Mouse (Mus musculus): ENCODE results near the gene Sgsm2. TPM values are rescaled to one million over a fixed set of nuclear protein-coding genes. Genes with fewer than 3 reads are reported as not detected.

Sgsm2 gene
- polyA plus RNA-seq, 2 experiments, result 1.1 to 2.6 TPM

DNA sequence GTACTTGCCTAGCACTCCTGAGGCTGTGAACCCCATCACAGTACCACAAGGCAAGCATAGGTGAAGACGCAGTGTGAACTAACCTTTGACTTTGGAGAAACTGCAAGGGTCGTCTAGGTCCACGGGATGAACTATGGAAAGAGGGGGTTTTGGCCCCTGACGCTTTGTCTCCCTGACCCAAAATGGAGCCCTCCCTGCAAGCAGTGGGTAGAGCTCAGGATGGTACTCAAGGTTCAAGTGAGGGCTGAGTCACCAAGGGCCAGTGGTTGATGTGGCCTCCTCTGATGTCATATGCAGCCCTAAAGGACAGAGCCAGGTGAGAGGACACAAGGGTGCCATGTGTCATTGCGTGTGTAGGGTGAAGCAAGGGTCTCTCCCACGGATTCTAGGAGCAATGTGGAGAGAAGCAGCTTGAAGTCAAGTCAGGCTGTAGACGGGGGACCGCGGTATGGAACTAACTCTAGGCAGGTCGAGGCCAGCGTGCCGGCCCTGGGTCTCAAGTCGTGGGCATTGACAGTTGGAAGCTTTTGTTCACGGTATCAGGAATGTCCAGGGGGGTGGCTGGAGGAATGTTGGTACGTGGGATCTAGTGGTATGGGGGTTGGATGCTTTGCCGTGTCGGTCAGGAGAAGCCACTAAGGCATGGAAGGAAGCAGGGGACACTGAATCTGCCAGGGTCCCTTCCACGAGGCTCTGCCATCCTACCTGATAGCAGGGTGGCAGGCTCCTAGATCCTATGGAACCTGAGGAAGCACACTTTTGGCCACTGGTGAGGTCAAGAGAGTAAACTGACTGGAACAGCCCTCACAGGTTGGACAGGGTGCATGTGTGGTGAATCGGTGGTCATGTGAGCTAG is 56.8 kb downstream of the Sgsm2 start:
- TF ChIP-seq CTCF (IDR thresholded peaks at IDR 0.05; ENCODE audit: low read depth) (no peak), EP300 (IDR thresholded peaks at IDR 0.05; ENCODE audit: low read depth) (no peak)
- 86% methylated on average over 19 of the region's 19 CpGs for WGBS (ENCODE audit: insufficient replicate concordance)
- Histone ChIP-seq H3K9me3 (ENCODE audit: control insufficient read depth, low read length) (no peaks in the 10 kb centered on the region), H3K36me3 (replicated peaks; ENCODE audit: control insufficient read depth, insufficient read depth, low read depth) (no peaks in the 10 kb centered on the region; the same call in 1 of the 2 replicates), H3K27me3 (ENCODE audit: control insufficient read depth, insufficient read depth, low read length) (no peaks in the 10 kb centered on the region), H3K27ac (no peak overlapping the region), H3K4me2 (ENCODE audit: low read depth) (peak overlapping the region; percentile 99; the same call in 1 of the 2 replicates), H3K4me3 (ENCODE audit: insufficient read depth in 1 of 2, low read depth in 2 of 2, low read length in 2 of 2) (no peak overlapping the region), H3K9ac (replicated peaks) (no peak overlapping the region), H3K4me1 (replicated peaks; ENCODE audit: control insufficient read depth in 2 of 2, insufficient read depth in 2 of 2, low read length in 1 of 2) (peaks cover 15 to 18% of the 10 kb centered on the region in 2 experiments)
- no peak for ATAC-seq (ENCODE audit: insufficient read depth)
- DNase-seq (ENCODE audit: low read depth in 3 of 3, low spot score in 3 of 3), result no peak

DNA sequence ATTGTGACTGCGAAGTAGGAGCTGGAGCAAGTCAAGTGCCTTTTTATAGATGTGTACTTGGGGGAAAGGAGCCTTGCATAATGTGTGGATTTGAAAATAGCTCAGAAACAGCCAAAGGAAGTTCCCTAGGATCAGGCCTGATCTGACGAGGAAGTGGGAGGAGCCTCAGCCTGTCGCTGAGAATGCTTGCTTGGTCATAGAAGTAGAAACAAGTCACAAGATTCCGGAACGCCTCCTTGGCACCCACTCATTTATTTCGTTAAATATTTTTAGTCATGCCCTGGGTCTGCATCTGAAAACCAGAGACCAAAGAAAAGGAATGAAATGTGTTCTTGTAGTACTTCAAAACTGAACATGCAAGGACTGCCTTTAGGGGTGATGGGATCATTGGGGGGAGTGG is 57.9 kb downstream of the Sgsm2 start:
- no peaks in the 10 kb centered on the region for H3K9me3 ChIP-seq (ENCODE audit: control insufficient read depth, low read length)
- peak; percentile 71 to 78 (median 71) for DNase-seq (ENCODE audit: low read depth in 3 of 3, low spot score in 3 of 3)

DNA sequence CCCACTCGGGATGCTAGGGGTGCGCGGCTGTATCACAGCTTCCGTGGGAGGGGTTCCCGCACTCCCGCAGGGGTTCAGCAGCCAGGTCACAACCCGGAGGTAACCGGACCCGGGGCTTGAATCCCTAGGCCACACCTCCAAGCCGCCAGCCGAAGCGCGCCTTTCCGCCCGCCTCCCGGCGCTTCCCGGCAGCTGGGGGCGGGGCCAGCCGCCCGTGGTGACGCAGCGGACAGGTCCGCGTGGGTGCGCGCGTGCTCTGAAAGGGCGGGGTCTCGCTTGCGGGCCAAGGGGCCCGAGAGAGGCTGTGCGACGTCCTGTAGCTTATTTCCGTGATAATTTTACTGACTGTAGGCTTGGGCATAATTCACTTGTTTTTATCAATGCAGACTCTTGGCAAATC is 58.4 kb downstream of the Sgsm2 start:
- Histone ChIP-seq H3K9me3 (ENCODE audit: control insufficient read depth, low read length) (no peaks in the 10 kb centered on the region), H3K27me3 (ENCODE audit: control insufficient read depth, insufficient read depth, low read length) (no peaks in the 10 kb centered on the region), H3K36me3 (replicated peaks; ENCODE audit: control insufficient read depth, insufficient read depth, low read depth) (no peaks in the 10 kb centered on the region; the same call in 1 of the 2 replicates), H3K27ac (peak overlapping the region; percentile 93), H3K9ac (replicated peaks) (peak overlapping the region; percentile 83), H3K4me1 (replicated peaks; ENCODE audit: control insufficient read depth in 2 of 2, insufficient read depth in 2 of 2, low read length in 1 of 2) (peaks cover 24 to 34% of the 10 kb centered on the region in 2 experiments), H3K4me3 (ENCODE audit: insufficient read depth in 1 of 2, low read depth in 2 of 2, low read length in 2 of 2) (peak overlapping the region; percentile 63 to 65), H3K4me2 (ENCODE audit: low read depth) (peak overlapping the region; percentile 99)
- ATAC-seq (ENCODE audit: insufficient read depth) (peak; percentile 80), DNase-seq (ENCODE audit: low read depth in 3 of 3, low spot score in 3 of 3) (peak; percentile 89 to 91 (median 91))
- TF ChIP-seq EP300 (IDR thresholded peaks at IDR 0.05; ENCODE audit: low read depth), result no peak; the same call in 1 of the 2 replicates
- TF ChIP-seq CTCF (IDR thresholded peaks at IDR 0.05; ENCODE audit: low read depth), result no peak
- WGBS (ENCODE audit: insufficient replicate concordance), result under 1% methylated on average over 35 of the region's 35 CpGs

More for the DNA sequence above, 57.9 kb downstream of the Sgsm2 start:
- TF ChIP-seq EP300 (IDR thresholded peaks at IDR 0.05; ENCODE audit: low read depth) (no peak), CTCF (IDR thresholded peaks at IDR 0.05; ENCODE audit: low read depth) (no peak)
- H3K36me3 ChIP-seq (replicated peaks; ENCODE audit: control insufficient read depth, insufficient read depth, low read depth), result no peaks in the 10 kb centered on the region; the same call in 1 of the 2 replicates
- peak overlapping the region; percentile 99 for H3K4me2 ChIP-seq (ENCODE audit: low read depth)
- H3K27me3 ChIP-seq (ENCODE audit: control insufficient read depth, insufficient read depth, low read length), result no peaks in the 10 kb centered on the region
- H3K27ac ChIP-seq, result peak overlapping the region; percentile 93
- H3K4me3 ChIP-seq (ENCODE audit: insufficient read depth in 1 of 2, low read depth in 2 of 2, low read length in 2 of 2), result peak overlapping the region; percentile 10 to 63; a peak in 3 of 4 replicates
- ATAC-seq (ENCODE audit: insufficient read depth), result peak; percentile 42; the same call in 1 of the 2 replicates
- peaks cover 21 to 29% of the 10 kb centered on the region in 2 experiments for H3K4me1 ChIP-seq (replicated peaks; ENCODE audit: control insufficient read depth in 2 of 2, insufficient read depth in 2 of 2, low read length in 1 of 2)
- 5% methylated on average over 6 of the region's 6 CpGs for WGBS (ENCODE audit: insufficient replicate concordance)
- H3K9ac ChIP-seq (replicated peaks), result peak overlapping the region; percentile 83

DNA sequence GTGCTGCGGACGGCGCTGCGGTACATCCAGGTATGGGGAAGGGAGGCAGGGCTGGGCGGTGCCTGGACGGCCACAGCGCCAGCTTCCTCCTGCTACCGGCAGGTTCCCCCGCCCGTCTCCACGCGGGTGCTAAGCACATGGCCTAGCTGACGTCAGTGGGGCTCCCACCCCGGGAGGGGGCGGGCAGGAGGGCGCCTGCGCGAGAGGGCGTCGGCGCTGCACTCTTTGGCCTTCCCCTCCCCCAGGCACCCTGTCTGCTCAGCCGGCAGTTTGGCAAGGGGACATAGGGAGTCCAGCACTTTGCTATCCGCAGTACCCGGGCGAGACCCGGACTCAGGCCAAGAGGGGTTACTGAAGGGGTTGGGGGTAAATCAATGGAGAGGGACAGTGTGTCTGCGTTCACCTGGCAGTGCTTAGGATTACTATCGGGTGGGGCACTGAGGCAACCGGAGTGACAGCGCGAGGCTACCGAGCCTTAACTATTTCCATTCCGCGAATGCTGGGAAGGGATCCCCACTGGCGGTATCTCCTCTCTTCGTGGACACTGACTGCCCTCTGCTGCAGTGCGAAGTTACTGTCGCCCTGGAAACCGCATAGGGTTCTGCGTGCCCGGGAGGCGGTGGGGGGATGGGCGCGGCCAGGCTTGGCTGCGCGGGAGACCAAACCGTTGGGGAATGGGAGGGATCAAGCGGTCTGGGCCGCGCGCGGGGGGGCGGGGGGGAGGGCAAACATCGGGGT is 59.0 kb downstream of the Sgsm2 start:
- ATAC-seq (ENCODE audit: insufficient read depth), result peak; percentile 79
- DNase-seq (ENCODE audit: low read depth in 3 of 3, low spot score in 3 of 3), result peak; percentile 90 to 93 (median 90)
- peak overlapping the region; percentile 83 for H3K9ac ChIP-seq (replicated peaks)
- under 1% methylated on average over 50 of the region's 54 CpGs for WGBS (ENCODE audit: insufficient replicate concordance)
- no peaks in the 10 kb centered on the region for H3K9me3 ChIP-seq (ENCODE audit: control insufficient read depth, low read length)
- peaks cover 30 to 38% of the 10 kb centered on the region in 2 experiments for H3K4me1 ChIP-seq (replicated peaks; ENCODE audit: control insufficient read depth in 2 of 2, insufficient read depth in 2 of 2, low read length in 1 of 2)
- peak overlapping the region; percentile 93 for H3K27ac ChIP-seq
- H3K36me3 ChIP-seq (replicated peaks; ENCODE audit: control insufficient read depth, insufficient read depth, low read depth), result no peaks in the 10 kb centered on the region; the same call in 1 of the 2 replicates
- TF ChIP-seq EP300 (IDR thresholded peaks at IDR 0.05; ENCODE audit: low read depth) (no peak; the same call in 1 of the 2 replicates), CTCF (IDR thresholded peaks at IDR 0.05; ENCODE audit: low read depth) (peak; percentile 55)
- H3K4me3 ChIP-seq (ENCODE audit: insufficient read depth in 1 of 2, low read depth in 2 of 2, low read length in 2 of 2), result peak overlapping the region; percentile 63 to 65
- H3K27me3 ChIP-seq (ENCODE audit: control insufficient read depth, insufficient read depth, low read length), result no peaks in the 10 kb centered on the region
- H3K4me2 ChIP-seq (ENCODE audit: low read depth), result peak overlapping the region; percentile 99

All from liver, embryonic 14.5 days (tissue).